Comparison of ENCODE assay signal across 15 mouse cellular contexts in the genomic region with DNA sequence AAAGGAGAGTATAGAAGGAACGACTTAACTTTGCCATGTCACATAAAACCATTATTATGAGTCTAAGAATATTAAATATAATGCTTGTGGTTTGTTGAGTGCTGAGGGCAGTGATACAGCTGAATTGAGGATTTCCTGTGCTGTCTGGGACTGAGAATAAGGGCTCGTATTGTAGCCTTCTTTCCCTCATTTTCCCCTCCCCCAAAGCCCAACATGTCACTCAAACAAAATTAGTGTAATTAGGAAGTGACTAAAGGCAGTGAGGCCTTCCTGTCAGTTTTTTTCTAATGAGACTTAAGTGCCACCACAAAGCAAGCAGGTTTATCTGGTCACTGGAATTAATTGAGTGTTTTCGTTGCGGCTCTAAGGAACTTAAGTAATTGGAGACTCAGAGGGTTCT. TPM values are rescaled to one million over a fixed set of nuclear protein-coding genes. Genes with fewer than 3 reads are reported as not detected.
A peak's percentile ranks its signal among the peaks of the same experiment; 100 is the strongest.
DNase-seq lines count a peak whose midpoint lies in the region; ATAC-seq and TF ChIP-seq lines count a peak whose summit lies in the region.
"Had no signal": no experiment of that assay in that cellular context is flagged by ENCODE, and none has a peak within 500 bp of the region (broad histone marks: within the 10 kb centered on the region; RNA-seq: fewer than 3 reads in every experiment).

No protein-coding gene starts in this region.

- no peak overlapping the region for H3K9ac ChIP-seq in lung, embryonic 14.5 days
- H3K9ac ChIP-seq in embryonic facial prominence, embryonic 11.5 days (replicated peaks; ENCODE audit: low read length) = no peak overlapping the region
- no peak overlapping the region for H3K9ac ChIP-seq in forebrain, embryonic 16.5 days (replicated peaks; ENCODE audit: low read depth, low read length)
- H3K9ac ChIP-seq: liver, embryonic 14.5 days had no signal

- H3K4me2 ChIP-seq in lung, embryonic 14.5 days = no peak overlapping the region
- no peak overlapping the region for H3K4me2 ChIP-seq in embryonic facial prominence, embryonic 11.5 days (ENCODE audit: low read depth, low read length)
- no peak overlapping the region for H3K4me2 ChIP-seq in forebrain, embryonic 16.5 days (ENCODE audit: low read length)

- H3K9me3 ChIP-seq in lung, embryonic 14.5 days (ENCODE audit: low read depth, low read length) = no peaks in the 10 kb centered on the region
- H3K9me3 ChIP-seq in embryonic facial prominence, embryonic 11.5 days (replicated peaks; ENCODE audit: control insufficient read depth, low read length) = no peaks in the 10 kb centered on the region
- no peaks in the 10 kb centered on the region for H3K9me3 ChIP-seq in forebrain, embryonic 16.5 days (ENCODE audit: control insufficient read depth, low read length)
- H3K9me3 ChIP-seq: hindbrain, embryonic 10.5 days had no signal

- no peak overlapping the region for H3K27ac ChIP-seq in lung, embryonic 14.5 days (ENCODE audit: low read depth)
- H3K27ac ChIP-seq in embryonic facial prominence, embryonic 11.5 days (replicated peaks; ENCODE audit: low read depth, low read length) = no peak overlapping the region
- no peak overlapping the region for H3K27ac ChIP-seq in forebrain, embryonic 16.5 days (ENCODE audit: low read length)
- H3K27ac ChIP-seq: heart, adult 2 months; liver, embryonic 14.5 days had no signal

- peak; percentile 8 for DNase-seq in lung, embryonic 14.5 days
- DNase-seq in lung, postnatal 14 days = no peak
- DNase-seq in embryonic facial prominence, embryonic 11.5 days (ENCODE audit: low spot score) = peak; percentile 71
- peak; percentile 77 for DNase-seq in retina, embryonic 14.5 days (ENCODE audit: low spot score)
- DNase-seq in neural tube, embryonic 10.5 days (ENCODE audit: extremely low spot score, low spot score) = no peak
- DNase-seq in lung, postnatal 25 days (ENCODE audit: low spot score) = no peak
- DNase-seq: cerebellum, adult 11 months; heart, adult 2 months; kidney, postnatal 25 days; thymus, postnatal 14 days had no signal

- H3K36me3 ChIP-seq in lung, embryonic 14.5 days (ENCODE audit: insufficient read depth) = no peaks in the 10 kb centered on the region
- no peaks in the 10 kb centered on the region for H3K36me3 ChIP-seq in embryonic facial prominence, embryonic 11.5 days (replicated peaks; ENCODE audit: control insufficient read depth, insufficient read depth, low read depth, low read length)
- no peaks in the 10 kb centered on the region for H3K36me3 ChIP-seq in forebrain, embryonic 16.5 days (ENCODE audit: control insufficient read depth, insufficient read depth)
- H3K36me3 ChIP-seq: hindbrain, embryonic 10.5 days had no signal

- H3K4me3 ChIP-seq in lung, embryonic 14.5 days (ENCODE audit: low read depth, low read length) = no peak overlapping the region
- no peak overlapping the region for H3K4me3 ChIP-seq in embryonic facial prominence, embryonic 11.5 days (ENCODE audit: low read depth, low read length)
- no peak overlapping the region for H3K4me3 ChIP-seq in forebrain, embryonic 16.5 days (replicated peaks; ENCODE audit: low read length)
- H3K4me3 ChIP-seq: heart, adult 2 months; hindbrain, embryonic 10.5 days had no signal

- no peaks in the 10 kb centered on the region for H3K4me1 ChIP-seq in lung, embryonic 14.5 days (ENCODE audit: insufficient read depth)
- H3K4me1 ChIP-seq in embryonic facial prominence, embryonic 11.5 days (ENCODE audit: control insufficient read depth, insufficient read depth, low read length) = peaks cover 7% of the 10 kb centered on the region
- peaks cover 3% of the 10 kb centered on the region; the same call in 1 of the 2 replicates for H3K4me1 ChIP-seq in forebrain, embryonic 16.5 days (replicated peaks; ENCODE audit: control insufficient read depth, insufficient read depth, low read length)

- no peak for ATAC-seq in lung, embryonic 14.5 days (ENCODE audit: insufficient read depth)
- 0 out of 2 replicates have a peak, but pooled peaks have one; percentile 56 for ATAC-seq in embryonic facial prominence, embryonic 11.5 days (replicated peaks; ENCODE audit: insufficient number of reproducible peaks, low FRiP score, low TSS enrichment, low read depth)
- ATAC-seq in forebrain, embryonic 16.5 days = peak; percentile 67
- ATAC-seq in monocyte, adult 5-6 weeks (replicated peaks; ENCODE audit: insufficient number of reproducible peaks, low FRiP score, low TSS enrichment, poor library complexity, severe bottlenecking) = no peak
- ATAC-seq: CD4-positive, CD25-positive, alpha-beta regulatory T cell, adult 4 months had no signal

- H3K27me3 ChIP-seq in lung, embryonic 14.5 days (ENCODE audit: insufficient read depth, low read length) = no peaks in the 10 kb centered on the region
- H3K27me3 ChIP-seq in embryonic facial prominence, embryonic 11.5 days (ENCODE audit: control insufficient read depth, insufficient read depth, low read length) = no peaks in the 10 kb centered on the region
- H3K27me3 ChIP-seq in forebrain, embryonic 16.5 days (replicated peaks; ENCODE audit: control insufficient read depth, insufficient read depth, low read length) = no peaks in the 10 kb centered on the region

- WGBS in lung, embryonic 14.5 days = 32% methylated on average over 4 of the region's 4 CpGs
- WGBS in embryonic facial prominence, embryonic 11.5 days = 12% methylated on average over 4 of the region's 4 CpGs
- WGBS in forebrain, embryonic 16.5 days = 13% methylated on average over 4 of the region's 4 CpGs

- no peak for TF ChIP-seq CTCF in lung, embryonic 14.5 days (IDR thresholded peaks at IDR 0.05; ENCODE audit: low read depth)

RNA-seq across cellular contexts. Expression of a gene that starts 12.3 kb away (rescaled TPM):
- polyA plus RNA-seq in lung, embryonic 14.5 days (2014; fragmentation: Nextera tagmentation; extraction: Ambion mirVana) = 3.3 TPM in 2 replicates
- polyA plus RNA-seq in embryonic facial prominence, embryonic 11.5 days (2014; fragmentation: Nextera tagmentation; extraction: Ambion mirVana) = 4.3 and 5.5 TPM in 2 replicates
- polyA plus RNA-seq in forebrain, embryonic 16.5 days (2015; fragmentation: Nextera tagmentation; extraction: Ambion mirVana) = 2.8 and 4.5 TPM in 2 replicates
- 3.2 to 3.7 TPM (median 3.6 TPM) in 3 replicates for total RNA-seq in monocyte, adult 5-6 weeks (2017)

Comparison
In these comparisons a context has a peak if more than half of its experiments do, and no peak if none do; other contexts are left out.
1. DNase-seq: peak in lung, embryonic 14.5 days (single experiment), embryonic facial prominence, embryonic 11.5 days (single experiment) and retina, embryonic 14.5 days (single experiment); none in lung, postnatal 14 days (single experiment), neural tube, embryonic 10.5 days (single experiment) and lung, postnatal 25 days (single experiment).
2. ATAC-seq: peak in embryonic facial prominence, embryonic 11.5 days (single experiment) and forebrain, embryonic 16.5 days (single experiment); none in lung, embryonic 14.5 days (single experiment) and monocyte, adult 5-6 weeks (single experiment).